Mouse (Mus musculus) mouse trophoblast stem cell (cell line): ENCODE results near the gene Tcf21.

Source experiments
- in situ Hi-C, 2 experiments: fragments of 300-500 bp; cut with MseI, MboI; formaldehyde crosslinking; loops; 2 replicates in 1 of 2; 3 replicates in 1 of 2; pipeline ENCODE4 v1.15.1; 2025

Gene Tcf21

DNA sequence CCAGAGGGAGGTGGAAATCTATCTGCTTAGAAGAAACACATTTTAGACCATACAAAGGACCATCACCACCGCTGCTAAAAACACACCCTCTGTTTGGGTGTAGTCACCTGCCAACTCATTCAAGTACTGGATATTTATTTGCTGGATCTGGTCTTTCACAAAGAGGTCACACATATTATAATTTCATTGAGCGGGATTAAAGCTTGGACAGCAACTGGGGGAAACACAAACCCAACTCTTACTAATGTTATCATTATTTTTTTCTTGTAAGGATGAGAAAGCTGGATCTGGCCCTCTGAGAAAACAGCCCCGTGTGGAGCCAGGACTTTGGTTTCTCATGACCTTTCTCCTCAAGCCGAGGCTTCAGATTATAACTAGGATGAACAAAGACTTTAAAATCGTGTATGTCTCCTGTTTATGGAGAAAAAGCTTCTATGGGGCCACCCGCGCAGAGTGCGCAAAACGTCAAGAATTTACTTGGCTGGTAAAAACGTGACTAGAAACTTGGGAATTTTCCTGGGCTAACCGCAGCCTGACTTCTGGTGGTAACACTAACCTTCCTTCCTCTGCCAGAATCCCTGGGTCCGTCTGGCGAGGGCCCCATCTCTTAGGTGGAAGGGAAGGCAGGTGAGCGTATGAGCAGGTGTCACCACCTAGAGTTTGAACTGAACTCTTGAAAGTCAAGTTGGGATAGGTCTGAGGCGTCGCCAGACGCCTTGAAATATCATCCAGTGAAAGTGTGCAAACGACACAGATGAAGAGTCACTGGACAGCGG lies 4.3 kb downstream of the Tcf21 start:
- in situ Hi-C loops: no loop called here

DNA sequence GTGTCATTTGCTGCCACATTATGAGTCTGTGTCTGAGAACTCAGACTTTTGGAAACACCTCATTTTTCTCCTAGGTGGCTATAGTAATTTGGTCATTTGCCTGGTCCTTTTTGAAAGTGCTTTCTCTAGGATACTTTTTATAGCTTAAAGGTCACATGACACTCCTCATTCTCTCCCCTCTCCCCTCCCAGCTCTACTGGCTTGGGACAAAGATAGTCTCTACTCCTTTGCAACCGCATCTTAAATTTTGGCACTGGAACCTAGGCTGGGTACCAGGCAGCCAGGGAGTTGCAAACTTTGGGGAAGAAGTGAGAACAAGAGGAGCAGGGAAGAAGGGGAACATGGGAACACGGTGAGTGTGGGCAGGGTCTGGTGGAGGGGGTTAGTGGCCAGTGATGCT lies 5.2 kb downstream of the Tcf21 start:
- in situ Hi-C loops: no loop called here

DNA sequence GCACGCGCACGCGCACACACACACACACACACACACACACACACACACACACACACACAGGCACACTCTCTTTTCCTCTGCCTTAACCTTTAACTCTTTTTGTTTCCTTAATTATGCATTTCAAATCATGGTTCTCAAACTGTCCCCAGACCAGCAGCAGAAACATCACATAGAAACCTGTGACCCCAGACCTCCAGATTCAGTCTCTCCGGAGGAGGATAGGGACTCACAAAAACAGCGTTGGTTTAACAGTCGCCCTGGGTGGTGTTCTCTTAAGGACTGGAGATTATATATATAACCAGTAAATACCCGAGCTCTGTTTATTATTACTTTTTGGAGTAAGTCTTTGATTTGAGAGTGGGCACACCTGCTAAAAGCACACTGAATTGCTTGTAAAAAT lies 5.7 kb downstream of the Tcf21 start:
- in situ Hi-C loops: no loop called here

DNA sequence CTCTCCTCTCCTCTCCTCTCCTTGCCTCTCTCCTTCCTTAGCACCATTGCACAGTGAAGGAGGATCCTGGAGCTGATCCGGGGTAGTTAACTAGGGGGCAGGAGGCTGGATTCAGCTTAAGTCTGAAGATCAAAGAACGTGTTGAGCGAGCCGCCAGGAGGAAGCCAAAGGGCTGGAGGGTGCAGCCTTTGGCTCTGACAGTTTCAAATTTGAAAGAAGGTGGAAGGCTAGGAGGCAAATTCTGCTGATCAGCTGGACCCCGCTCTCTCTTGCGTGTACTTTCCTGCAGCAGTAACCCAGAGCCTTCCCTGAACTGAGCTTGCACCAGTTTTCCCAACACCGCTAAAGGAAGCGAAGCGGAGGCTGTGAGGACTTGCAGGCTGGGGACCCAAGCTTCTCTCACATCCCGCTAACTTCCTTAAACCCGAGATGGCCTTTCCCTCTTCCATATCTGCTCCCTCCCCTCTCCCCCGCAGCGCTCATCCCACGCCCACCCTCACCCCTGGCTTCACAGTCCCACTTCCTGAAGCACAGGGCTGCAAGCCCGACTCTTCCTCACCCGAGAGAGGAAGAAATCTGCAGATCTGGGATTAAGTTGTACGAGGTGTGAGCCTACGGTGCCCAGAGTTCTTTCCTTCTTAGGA lies 6.5 kb downstream of the Tcf21 start:
- in situ Hi-C loops: no loop called here

DNA sequence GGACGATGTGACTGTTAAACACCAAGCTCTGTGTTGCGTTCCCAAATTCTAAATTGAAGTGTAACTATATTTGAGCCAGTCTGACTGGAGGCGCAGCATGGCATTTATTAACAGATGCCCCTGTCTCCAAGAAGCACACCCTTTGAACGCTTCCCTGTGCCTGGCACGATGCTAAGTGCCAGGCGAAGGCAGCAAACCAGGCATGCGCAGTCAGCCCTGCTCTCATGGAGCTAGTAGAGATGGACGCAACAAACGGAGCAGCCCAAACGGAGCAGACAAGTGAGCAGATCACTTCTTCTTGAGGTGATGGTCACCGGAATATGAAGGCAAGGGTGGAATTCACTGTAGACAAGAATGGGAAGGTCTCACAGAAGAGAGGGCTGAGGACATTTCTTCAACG lies 8.1 kb downstream of the Tcf21 start:
- in situ Hi-C loops: no loop called here

DNA sequence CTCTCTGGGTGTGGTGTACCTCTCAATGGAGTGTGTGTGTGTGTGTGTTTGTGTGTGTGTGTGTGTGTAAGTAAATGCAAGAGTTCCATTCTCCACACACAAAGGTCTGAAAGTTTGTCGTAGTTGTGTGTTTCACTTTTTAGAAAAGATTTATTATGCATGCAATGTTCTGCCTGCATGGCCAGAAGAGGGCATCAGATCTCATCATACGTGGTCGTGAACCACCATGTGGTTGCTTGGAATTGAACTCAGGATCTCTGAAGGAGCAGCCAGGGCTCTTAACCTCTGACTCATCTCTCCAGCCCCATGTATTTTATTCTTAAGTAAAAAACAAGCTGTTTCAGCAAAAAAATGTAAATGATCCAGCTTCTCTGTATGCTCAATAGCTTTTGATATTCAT lies 37.3 kb downstream of the Tcf21 start:
- in situ Hi-C loops: loop anchor here (5.0 to 10.0 kb wide), 2 partner anchors 208 to 300 kb away; no protein-coding TSS in a partner anchor

DNA sequence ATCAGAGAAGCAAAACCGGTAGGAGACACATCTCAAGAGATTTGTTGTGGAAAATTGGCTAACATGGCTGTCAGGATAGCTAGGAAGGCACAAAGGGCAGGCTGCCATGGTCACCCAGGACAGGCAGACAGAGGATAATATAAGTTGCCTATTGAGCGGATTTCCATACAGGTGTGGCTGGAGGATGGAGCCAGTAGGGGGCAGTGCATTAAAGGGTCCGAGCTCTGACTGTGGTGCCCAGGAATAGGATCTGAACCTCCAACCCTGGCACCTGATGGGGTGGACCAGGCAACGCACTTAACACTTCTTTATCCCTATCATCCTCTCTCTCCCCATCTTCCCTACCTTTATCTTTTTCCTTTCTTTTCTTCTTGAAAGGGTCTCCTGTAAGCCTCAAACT lies 38.5 kb downstream of the Tcf21 start:
- in situ Hi-C loops: loop anchor here (5.0 to 10.0 kb wide), 2 partner anchors 207 to 301 kb away; no protein-coding TSS in a partner anchor

DNA sequence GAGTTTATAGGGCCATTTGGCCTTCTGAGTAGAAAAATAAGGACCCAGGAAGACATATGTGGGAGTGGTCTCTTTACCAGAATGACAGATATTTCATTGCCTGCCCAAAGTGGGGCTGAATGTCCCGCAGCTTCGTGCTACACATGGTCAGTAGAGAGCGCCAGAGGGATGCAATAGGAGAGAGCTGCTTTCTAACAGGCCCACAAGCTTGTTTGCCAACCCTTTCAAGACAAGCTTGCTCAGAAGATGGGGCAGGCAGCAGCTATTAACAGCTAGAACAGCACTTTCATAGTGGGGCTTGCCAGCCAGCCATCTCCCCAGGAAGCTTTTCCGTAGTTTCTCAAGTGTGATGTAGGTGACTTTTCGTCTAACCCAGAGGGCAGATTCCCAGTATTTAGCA lies 42.0 kb downstream of the Tcf21 start:
- in situ Hi-C loops: no loop called here

DNA sequence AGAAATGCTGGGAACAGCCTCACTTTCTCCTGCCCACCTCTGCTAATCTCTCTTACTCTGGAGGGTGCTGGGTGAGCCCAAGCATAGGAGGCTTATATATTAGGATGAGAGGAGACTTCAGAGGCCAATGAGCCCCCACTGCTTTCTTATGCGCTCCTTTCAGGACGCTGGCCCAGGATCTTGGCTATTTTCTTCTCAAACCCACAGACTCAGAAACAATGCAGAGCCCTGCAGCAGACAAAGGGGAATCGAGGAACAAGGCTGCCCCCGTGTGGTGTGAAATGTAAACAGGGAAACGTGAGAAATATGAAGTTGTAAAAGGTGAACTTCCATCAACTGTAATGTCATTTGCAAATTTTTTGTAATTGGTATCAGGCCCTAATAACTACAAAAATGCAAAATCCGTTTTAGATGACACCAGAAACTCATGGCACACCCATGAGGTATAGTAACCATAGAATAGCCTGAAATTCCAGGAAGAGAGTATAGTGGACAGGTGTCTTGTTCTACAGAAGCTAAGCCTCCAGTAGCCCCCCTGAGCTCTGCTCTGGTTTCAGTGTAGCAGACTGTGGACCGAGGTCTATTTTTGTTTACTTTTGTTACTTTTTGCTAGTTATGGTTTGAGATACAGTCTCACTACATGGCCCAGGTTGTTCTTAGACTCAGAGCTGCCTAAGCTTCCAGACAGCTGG lies 43.8 kb downstream of the Tcf21 start:
- in situ Hi-C loops: no loop called here

DNA sequence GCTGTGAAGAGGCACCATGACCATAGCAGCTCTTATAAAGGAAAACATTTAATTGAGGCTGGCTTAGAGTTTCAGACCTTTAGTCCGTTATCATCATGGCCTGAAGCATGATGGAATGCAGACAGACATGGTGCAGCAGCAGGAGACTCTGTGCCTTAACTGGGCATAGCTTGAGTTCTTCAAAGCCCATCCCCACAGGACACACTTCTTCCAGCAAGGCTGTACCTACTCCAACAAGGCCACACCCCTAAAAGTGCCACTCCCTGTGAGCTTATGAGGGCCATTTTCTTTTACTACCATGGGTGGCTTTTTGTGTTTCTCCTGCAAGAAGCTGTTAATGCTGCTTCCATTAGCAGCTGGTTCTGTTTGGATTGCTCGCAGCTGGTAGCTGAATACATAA lies 44.5 kb downstream of the Tcf21 start:
- in situ Hi-C loops: no loop called here

DNA sequence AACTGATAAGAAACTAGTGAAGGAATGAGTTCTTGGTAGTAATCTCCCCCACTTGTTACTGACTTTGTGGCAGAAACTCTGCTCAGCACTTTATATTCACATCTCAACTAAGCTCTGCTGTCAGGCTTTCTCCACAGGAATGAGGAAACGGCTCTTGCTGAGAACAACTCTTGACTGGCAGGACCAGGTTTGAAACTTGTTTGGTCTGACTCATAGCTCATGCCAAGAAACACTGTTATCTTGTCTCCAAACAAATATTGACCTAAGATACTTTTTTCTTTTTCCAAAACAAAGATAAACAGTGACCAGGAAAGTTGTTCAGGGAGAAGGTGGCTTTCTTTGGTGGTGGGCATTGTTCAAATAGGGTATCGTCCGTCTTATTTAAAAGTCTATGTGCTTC lies 45.3 kb downstream of the Tcf21 start:
- in situ Hi-C loops: no loop called here
